Mouse (Mus musculus): Measurements from ENCODE around the gene Samd4. TPM values are rescaled to one million over a fixed set of nuclear protein-coding genes. Genes with fewer than 3 reads are reported as not detected.

The Samd4 gene
- polyA plus RNA-seq, 1 experiment from 2014 or later = 17.9 TPM

GRCm38 (mm10) chr14:46883068-46883870, 615 bp downstream of the Samd4 start:
- no peaks in the 10 kb centered on the region for H3K27me3 ChIP-seq (replicated peaks)
- under 1% methylated on average over 67 of the region's 70 CpGs for WGBS
- peak; percentile 19; the same call in 1 of the 2 replicates for ATAC-seq (ENCODE audit: insufficient number of reproducible peaks, low FRiP score)
- H3K36me3 ChIP-seq = 0 out of 2 replicates have a peak, but pooled peaks cover 6% of the 10 kb centered on the region
- H3K4me2 ChIP-seq = peak overlapping the region; percentile 88
- H3K9me3 ChIP-seq (replicated peaks) = no peaks in the 10 kb centered on the region
- H3K9ac ChIP-seq = peak overlapping the region; percentile 91
- peak overlapping the region; percentile 65 for H3K4me3 ChIP-seq
- peaks cover 30% of the 10 kb centered on the region for H3K4me1 ChIP-seq (replicated peaks)
- H3K27ac ChIP-seq (ENCODE audit: poor library complexity, severe bottlenecking) = peak overlapping the region; percentile 97

DNA sequence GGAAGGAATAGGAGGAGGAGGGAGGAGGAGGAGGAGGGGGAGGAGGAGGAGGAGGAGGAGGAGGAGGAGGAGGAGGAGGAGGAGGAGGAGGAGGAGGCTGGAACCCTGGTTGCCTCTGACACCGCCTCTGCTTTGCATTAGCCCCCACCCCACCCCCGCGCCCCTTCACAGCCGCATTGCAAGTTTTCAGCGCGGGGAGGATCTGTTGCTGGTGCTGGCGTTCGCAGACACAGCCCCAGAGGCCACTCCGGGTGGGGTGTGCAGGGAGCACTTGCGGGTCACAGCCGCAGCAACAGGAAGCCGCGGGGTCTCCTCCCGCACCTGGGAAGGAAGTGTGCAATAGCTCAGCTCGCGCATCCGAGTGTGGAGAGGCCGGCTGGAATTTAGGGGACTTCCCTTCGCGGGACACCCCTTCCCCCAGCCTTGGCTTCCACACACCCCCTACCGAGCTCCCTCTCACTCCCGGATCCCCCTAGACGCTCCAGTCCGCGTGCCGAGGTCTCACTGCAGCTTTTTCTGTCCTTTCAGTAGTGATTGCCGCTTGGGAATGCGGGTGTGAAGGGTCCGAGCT, 1.3 kb downstream of the Samd4 start:
- H3K4me2 ChIP-seq = peak overlapping the region; percentile 88
- peak; percentile 3; the same call in 1 of the 2 replicates for ATAC-seq (ENCODE audit: insufficient number of reproducible peaks, low FRiP score)
- peaks cover 10% of the 10 kb centered on the region; the same call in 1 of the 2 replicates for H3K36me3 ChIP-seq
- no peaks in the 10 kb centered on the region for H3K9me3 ChIP-seq (replicated peaks)
- H3K4me1 ChIP-seq (replicated peaks) = peaks cover 35% of the 10 kb centered on the region
- WGBS = 1% methylated on average over 29 of the region's 29 CpGs
- H3K27ac ChIP-seq (ENCODE audit: poor library complexity, severe bottlenecking) = peak overlapping the region; percentile 97
- peak overlapping the region; percentile 65 for H3K4me3 ChIP-seq
- H3K9ac ChIP-seq = peak overlapping the region; percentile 91
- H3K27me3 ChIP-seq (replicated peaks) = no peaks in the 10 kb centered on the region

DNA sequence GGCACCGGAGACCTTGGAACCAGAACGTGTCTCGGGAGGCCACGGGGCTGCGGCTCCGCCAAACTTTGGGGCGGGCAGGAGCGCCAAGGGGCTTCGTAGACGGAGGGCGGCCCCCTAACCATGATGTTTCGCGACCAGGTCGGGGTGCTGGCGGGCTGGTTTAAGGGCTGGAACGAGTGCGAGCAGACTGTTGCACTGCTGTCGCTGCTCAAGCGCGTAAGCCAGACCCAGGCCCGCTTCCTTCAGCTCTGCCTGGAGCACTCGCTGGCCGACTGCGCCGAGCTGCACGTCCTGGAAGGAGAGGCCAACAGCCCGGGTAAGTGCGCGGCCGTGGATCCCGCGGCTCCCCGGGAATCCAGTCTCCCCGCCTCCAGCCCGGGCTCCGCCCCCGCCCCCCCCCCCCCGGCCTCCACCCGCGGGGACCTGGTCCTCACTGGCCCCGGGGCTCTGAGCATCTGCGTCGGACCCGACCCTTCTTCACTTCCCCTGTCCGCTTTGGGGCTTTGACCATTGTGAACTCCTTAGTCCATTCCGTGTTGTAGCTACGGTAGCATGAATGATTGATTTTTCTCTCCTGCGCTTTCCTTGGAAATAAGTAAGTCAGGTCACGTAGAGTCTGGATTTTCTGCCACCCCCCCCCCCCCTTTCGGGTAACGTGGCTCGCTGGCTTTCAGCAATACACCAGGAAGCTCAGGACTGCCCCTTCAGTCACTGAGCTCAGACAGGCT, 2.2 kb downstream of the Samd4 start:
- Histone ChIP-seq H3K27me3 (replicated peaks) (no peaks in the 10 kb centered on the region), H3K4me2 (peak overlapping the region; percentile 88), H3K4me1 (replicated peaks) (peaks cover 43% of the 10 kb centered on the region), H3K9ac (peak overlapping the region; percentile 91), H3K4me3 (peak overlapping the region; percentile 65), H3K36me3 (peaks cover 19% of the 10 kb centered on the region), H3K9me3 (replicated peaks) (no peaks in the 10 kb centered on the region), H3K27ac (ENCODE audit: poor library complexity, severe bottlenecking) (peak overlapping the region; percentile 97)
- WGBS = under 1% methylated on average over 46 of the region's 52 CpGs
- peak; percentile 12; the same call in 1 of the 2 replicates for ATAC-seq (ENCODE audit: insufficient number of reproducible peaks, low FRiP score)

- H3K27me3 ChIP-seq (replicated peaks) = no peaks in the 10 kb centered on the region
- peaks cover 23% of the 10 kb centered on the region for H3K36me3 ChIP-seq
- peaks cover 47% of the 10 kb centered on the region for H3K4me1 ChIP-seq (replicated peaks)
- WGBS = 1% methylated on average over 7 of the region's 7 CpGs
- no peaks in the 10 kb centered on the region for H3K9me3 ChIP-seq (replicated peaks)
- peak overlapping the region; percentile 88 for H3K4me2 ChIP-seq
- H3K4me3 ChIP-seq = peak overlapping the region; percentile 65
- no peak for ATAC-seq (ENCODE audit: insufficient number of reproducible peaks, low FRiP score)
- H3K9ac ChIP-seq = peak overlapping the region; percentile 91
- peak overlapping the region; percentile 97 for H3K27ac ChIP-seq (ENCODE audit: poor library complexity, severe bottlenecking)
Observed at GRCm38 (mm10) chr14:46885429-46885755, 2.7 kb downstream of the Samd4 start.

DNA sequence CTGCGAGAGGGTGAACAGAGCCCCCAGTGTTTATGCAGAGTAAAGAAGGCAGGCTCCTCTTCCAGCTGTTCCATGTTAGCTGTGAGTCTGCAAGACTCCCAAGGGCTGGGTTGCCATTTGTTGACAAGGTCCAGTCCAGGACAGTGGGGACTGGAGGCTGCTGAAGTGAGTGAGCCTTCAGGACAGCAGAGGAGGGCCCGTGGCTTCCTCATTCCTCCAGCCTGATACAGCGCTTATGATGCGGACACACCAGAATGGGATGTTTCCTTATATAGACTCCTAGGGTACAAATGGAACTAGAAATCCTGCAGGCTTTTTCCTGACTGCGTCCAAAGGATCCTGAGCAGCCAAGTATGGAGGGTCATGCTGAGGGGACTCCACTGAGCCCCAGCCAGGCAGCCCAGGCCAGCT, 3.2 kb downstream of the Samd4 start:
- H3K4me2 ChIP-seq = peak overlapping the region; percentile 88
- peak overlapping the region; percentile 91 for H3K9ac ChIP-seq
- 7% methylated on average over 5 of the region's 5 CpGs for WGBS
- no peaks in the 10 kb centered on the region for H3K27me3 ChIP-seq (replicated peaks)
- H3K4me1 ChIP-seq (replicated peaks) = peaks cover 47% of the 10 kb centered on the region
- H3K9me3 ChIP-seq (replicated peaks) = no peaks in the 10 kb centered on the region
- ATAC-seq (ENCODE audit: insufficient number of reproducible peaks, low FRiP score) = peak; percentile 23; the same call in 1 of the 2 replicates
- H3K36me3 ChIP-seq = peaks cover 25% of the 10 kb centered on the region
- H3K4me3 ChIP-seq = peak overlapping the region; percentile 65
- H3K27ac ChIP-seq (ENCODE audit: poor library complexity, severe bottlenecking) = peak overlapping the region; percentile 97

DNA sequence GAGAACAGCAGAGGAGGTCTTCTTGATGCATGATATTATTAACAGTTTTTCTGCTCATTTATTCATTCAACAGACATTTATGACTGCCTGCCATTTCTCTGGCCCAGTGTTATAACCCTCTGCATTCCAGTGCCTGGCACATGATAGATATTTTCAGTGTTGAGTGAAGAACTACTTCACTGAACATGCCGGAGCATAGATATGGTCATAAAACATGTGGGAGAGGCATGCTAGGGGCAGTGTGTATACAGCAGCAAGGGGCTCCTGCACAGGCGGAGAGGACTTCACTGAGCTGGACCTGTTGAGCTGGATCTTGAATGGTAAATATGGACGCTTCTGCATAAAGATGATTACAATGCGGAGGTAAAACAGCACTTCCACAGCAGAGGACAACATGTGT, 6.4 kb downstream of the Samd4 start:
- no peaks in the 10 kb centered on the region for H3K9me3 ChIP-seq (replicated peaks)
- H3K27me3 ChIP-seq (replicated peaks) = no peaks in the 10 kb centered on the region
- H3K9ac ChIP-seq = peak overlapping the region; percentile 40; the same call in 1 of the 2 replicates
- peak overlapping the region; percentile 22; the same call in 1 of the 2 replicates for H3K27ac ChIP-seq (ENCODE audit: poor library complexity, severe bottlenecking)
- ATAC-seq (ENCODE audit: insufficient number of reproducible peaks, low FRiP score) = no peak
- H3K4me1 ChIP-seq (replicated peaks) = peaks cover 52% of the 10 kb centered on the region
- H3K36me3 ChIP-seq = peaks cover 44% of the 10 kb centered on the region
- H3K4me2 ChIP-seq = peak overlapping the region; percentile 18; the same call in 1 of the 2 replicates
- 74% methylated on average over 4 of the region's 4 CpGs for WGBS
- no peak overlapping the region for H3K4me3 ChIP-seq

- no peak overlapping the region for H3K4me2 ChIP-seq
- peaks cover 49% of the 10 kb centered on the region for H3K36me3 ChIP-seq
- H3K27ac ChIP-seq (ENCODE audit: poor library complexity, severe bottlenecking) = peak overlapping the region; percentile 31; the same call in 1 of the 2 replicates
- H3K4me1 ChIP-seq (replicated peaks) = peaks cover 65% of the 10 kb centered on the region
- no peak overlapping the region for H3K4me3 ChIP-seq
- 74% methylated on average over 10 of the region's 10 CpGs for WGBS
- no peak overlapping the region for H3K9ac ChIP-seq
- no peaks in the 10 kb centered on the region for H3K9me3 ChIP-seq (replicated peaks)
- H3K27me3 ChIP-seq (replicated peaks) = no peaks in the 10 kb centered on the region
- ATAC-seq (ENCODE audit: insufficient number of reproducible peaks, low FRiP score) = no peak
Observed at GRCm38 (mm10) chr14:46893961-46894360, 11.3 kb downstream of the Samd4 start.

DNA sequence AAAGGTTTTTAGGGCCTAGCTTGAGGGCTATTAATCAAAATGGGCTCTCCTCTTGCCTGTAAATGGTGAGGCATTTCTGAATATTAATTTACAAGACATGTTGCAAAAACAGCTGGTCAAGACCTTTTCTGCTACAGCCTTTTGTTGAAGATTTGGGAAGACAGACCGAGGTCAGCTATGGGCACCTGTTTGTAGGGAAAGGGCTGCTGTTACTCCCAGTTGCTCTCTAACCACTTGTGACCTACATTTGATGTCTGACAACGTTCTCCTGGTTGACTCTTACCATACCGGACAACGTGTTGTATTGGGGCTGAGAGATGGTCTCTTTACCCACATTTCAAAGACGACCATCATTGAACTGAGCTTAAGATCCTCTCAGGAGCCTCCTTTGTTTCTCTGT, 15.3 kb downstream of the Samd4 start:
- 85% methylated on average over 5 of the region's 5 CpGs for WGBS
- H3K36me3 ChIP-seq = peaks cover 17% of the 10 kb centered on the region
- H3K9me3 ChIP-seq (replicated peaks) = no peaks in the 10 kb centered on the region
- H3K4me1 ChIP-seq (replicated peaks) = peaks cover 72% of the 10 kb centered on the region
- no peak overlapping the region for H3K4me2 ChIP-seq
- H3K27me3 ChIP-seq (replicated peaks) = no peaks in the 10 kb centered on the region
- H3K9ac ChIP-seq = no peak overlapping the region
- no peak overlapping the region for H3K27ac ChIP-seq (ENCODE audit: poor library complexity, severe bottlenecking)
- no peak overlapping the region for H3K4me3 ChIP-seq
- ATAC-seq (ENCODE audit: insufficient number of reproducible peaks, low FRiP score) = no peak

GRCm38 (mm10) chr14:46898626-46899025, 16.0 kb downstream of the Samd4 start:
- H3K27me3 ChIP-seq (replicated peaks) = no peaks in the 10 kb centered on the region
- no peaks in the 10 kb centered on the region for H3K9me3 ChIP-seq (replicated peaks)
- no peak overlapping the region for H3K4me2 ChIP-seq
- H3K4me1 ChIP-seq (replicated peaks) = peaks cover 67% of the 10 kb centered on the region
- peaks cover 15% of the 10 kb centered on the region for H3K36me3 ChIP-seq
- no peak overlapping the region for H3K27ac ChIP-seq (ENCODE audit: poor library complexity, severe bottlenecking)
- ATAC-seq (ENCODE audit: insufficient number of reproducible peaks, low FRiP score) = no peak
- WGBS = 68% methylated on average over 3 of the region's 3 CpGs
- H3K9ac ChIP-seq = no peak overlapping the region
- no peak overlapping the region for H3K4me3 ChIP-seq

DNA sequence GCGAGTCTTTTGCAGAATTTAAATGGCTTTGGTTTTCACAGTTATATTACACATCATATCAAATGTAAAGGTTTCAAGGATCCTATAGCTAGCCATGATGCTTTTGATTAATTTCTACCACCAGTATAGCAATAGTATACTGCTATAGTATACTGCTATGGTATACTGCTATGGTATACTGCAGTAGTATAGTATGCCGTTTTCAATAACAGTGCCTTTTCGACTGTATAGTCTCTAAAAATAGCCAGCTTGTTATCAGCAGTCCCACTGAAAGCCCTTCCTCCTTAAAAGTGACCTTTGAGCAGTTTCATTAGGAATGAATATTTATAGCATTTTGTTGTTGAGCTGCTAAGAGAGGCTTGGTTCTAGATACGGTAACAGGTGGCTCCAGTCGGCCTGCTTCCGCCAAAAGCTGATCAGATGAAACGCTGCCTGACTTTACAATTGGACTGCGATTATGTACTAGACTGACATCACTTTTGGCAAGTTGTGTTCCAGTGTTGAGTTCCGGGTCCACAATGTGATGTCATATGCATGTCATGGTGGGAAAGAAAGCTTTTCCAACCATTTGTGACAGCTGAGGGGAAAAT, 19.9 kb downstream of the Samd4 start:
- Histone ChIP-seq H3K9me3 (replicated peaks) (no peaks in the 10 kb centered on the region), H3K27me3 (replicated peaks) (no peaks in the 10 kb centered on the region), H3K4me2 (peak overlapping the region; percentile 32), H3K4me1 (replicated peaks) (peaks cover 44% of the 10 kb centered on the region), H3K36me3 (no peaks in the 10 kb centered on the region), H3K4me3 (no peak overlapping the region), H3K9ac (no peak overlapping the region), H3K27ac (ENCODE audit: poor library complexity, severe bottlenecking) (peak overlapping the region; percentile 46)
- 39% methylated on average over 9 of the region's 9 CpGs for WGBS
- no peak for ATAC-seq (ENCODE audit: insufficient number of reproducible peaks, low FRiP score)

All from heart, embryonic 12.5 days (tissue).